Mouse (Mus musculus): ENCODE data around the gene Gm572. TPM values are rescaled to one million over a fixed set of nuclear protein-coding genes. Genes with fewer than 3 reads are reported as not detected.

Gene Gm572
- polyA plus RNA-seq, 1 experiment from 2014 or later = not detected

DNA sequence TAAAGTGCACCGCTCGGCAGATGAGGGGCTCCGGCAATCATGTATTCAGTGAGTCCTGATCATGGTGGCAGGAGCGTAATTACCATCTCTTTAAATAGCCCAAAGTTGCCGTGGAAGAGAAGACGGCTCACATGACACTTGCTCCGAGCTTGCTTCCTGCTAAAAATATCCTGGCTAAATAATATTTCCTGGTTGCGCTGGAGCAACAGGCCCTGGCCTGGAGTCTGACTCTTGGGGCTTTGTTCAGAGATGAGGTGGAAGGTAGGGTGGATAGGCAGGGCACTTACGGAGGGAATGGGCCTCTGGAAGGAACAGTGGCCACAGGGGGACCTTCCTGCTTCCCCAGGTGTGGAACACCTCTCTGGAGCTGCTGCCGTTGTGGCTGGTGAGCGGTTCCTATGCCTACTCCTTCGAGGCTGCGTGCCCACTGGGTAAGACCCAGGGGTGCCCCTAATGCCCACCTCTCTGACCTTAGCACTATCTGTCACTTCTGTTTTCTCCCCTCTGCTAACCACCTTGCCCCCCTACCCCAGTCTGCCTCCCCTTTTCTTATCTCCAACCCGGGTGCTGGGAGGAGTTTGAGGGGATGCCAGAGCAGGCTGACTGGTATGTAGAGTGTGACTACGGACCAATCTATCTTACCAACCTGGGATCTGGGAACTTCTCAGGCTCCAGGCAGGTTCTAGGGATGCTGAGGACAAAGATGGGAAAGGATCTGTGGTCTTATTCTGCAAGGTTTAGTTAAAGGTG lies 24.1 kb downstream of the Gm572 start:
- H3K4me1 ChIP-seq (ENCODE audit: control insufficient read depth, insufficient read depth, low read length) = no peaks in the 10 kb centered on the region
- H3K36me3 ChIP-seq (ENCODE audit: control insufficient read depth, insufficient read depth, low read length) = no peaks in the 10 kb centered on the region
- WGBS = 85% methylated on average over 15 of the region's 15 CpGs
- no peak overlapping the region for H3K27ac ChIP-seq (ENCODE audit: low read depth, low read length)
- DNase-seq (ENCODE audit: low spot score) (no peak), ATAC-seq (no peak)
- H3K4me3 ChIP-seq (ENCODE audit: low read depth, low read length) = no peak overlapping the region
- H3K9me3 ChIP-seq (replicated peaks; ENCODE audit: control insufficient read depth, low read length) = no peaks in the 10 kb centered on the region
- no peak overlapping the region for H3K9ac ChIP-seq (ENCODE audit: low read length)
- H3K4me2 ChIP-seq (ENCODE audit: low read length) = no peak overlapping the region
- no peaks in the 10 kb centered on the region for H3K27me3 ChIP-seq (replicated peaks; ENCODE audit: control insufficient read depth, insufficient read depth, low read length)

DNA sequence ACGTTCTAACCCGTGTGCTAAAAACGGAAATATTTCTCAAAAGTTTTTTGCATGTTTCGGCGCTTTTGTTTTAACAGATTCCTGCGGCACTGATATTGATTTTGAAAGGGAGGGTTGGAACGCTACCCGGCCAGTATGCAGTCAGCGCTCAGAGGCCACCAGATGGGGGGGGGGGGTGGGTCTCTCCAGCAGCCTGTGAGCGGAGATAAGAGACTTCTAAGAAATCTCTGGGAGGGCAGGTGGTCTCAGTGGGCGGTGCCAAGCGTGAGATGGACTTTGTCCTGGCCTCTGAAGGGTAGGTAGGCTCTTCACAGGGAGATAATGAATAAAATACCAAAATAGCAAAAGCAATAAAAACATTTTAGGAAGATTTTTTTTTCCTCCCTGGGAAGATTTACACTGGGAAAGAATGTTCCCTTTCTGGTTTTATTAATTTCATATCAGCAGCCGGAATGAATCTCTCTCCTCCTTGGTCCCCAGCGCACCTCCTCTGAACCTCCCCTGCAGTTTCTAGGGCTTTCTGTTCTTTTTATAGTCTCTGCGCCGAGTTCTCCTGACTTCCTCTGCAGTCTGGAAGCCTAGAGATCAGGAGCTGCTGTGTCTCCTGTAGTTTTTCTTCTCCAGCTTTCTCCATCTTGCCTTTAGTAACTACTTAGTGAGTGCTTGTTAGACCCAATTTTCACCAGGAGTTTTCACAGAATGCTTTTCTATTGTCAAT lies 28.3 kb downstream of the Gm572 start:
- Histone ChIP-seq H3K4me2 (ENCODE audit: low read length) (no peak overlapping the region), H3K4me1 (ENCODE audit: control insufficient read depth, insufficient read depth, low read length) (no peaks in the 10 kb centered on the region), H3K4me3 (ENCODE audit: low read depth, low read length) (no peak overlapping the region), H3K36me3 (ENCODE audit: control insufficient read depth, insufficient read depth, low read length) (no peaks in the 10 kb centered on the region), H3K9me3 (replicated peaks; ENCODE audit: control insufficient read depth, low read length) (no peaks in the 10 kb centered on the region), H3K27ac (ENCODE audit: low read depth, low read length) (no peak overlapping the region), H3K9ac (ENCODE audit: low read length) (no peak overlapping the region), H3K27me3 (replicated peaks; ENCODE audit: control insufficient read depth, insufficient read depth, low read length) (no peaks in the 10 kb centered on the region)
- no peak for DNase-seq (ENCODE audit: low spot score)
- 70% methylated on average over 16 of the region's 16 CpGs for WGBS
- ATAC-seq = no peak

DNA sequence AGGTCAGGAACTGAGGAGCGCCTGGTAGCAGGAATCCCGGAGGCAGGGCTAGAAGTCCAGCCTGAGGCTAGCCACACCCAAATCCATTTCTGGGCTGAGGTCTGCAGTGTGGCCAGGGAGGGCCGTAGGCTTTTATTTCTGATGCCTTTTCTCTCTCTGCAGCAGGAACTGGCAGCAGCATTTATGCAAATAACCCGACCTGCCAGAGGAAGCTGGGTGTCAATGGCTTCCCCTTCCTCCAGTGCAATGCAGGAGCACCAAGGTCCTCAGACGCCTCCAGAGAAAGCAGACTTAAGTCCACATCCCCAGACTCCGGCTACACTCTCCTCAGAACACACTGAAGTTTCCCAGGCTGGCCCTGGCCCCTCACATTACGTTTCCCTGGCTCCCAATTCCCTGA lies 31.9 kb downstream of the Gm572 start:
- no peaks in the 10 kb centered on the region for H3K9me3 ChIP-seq (replicated peaks; ENCODE audit: control insufficient read depth, low read length)
- no peaks in the 10 kb centered on the region for H3K36me3 ChIP-seq (ENCODE audit: control insufficient read depth, insufficient read depth, low read length)
- H3K27me3 ChIP-seq (replicated peaks; ENCODE audit: control insufficient read depth, insufficient read depth, low read length) = no peaks in the 10 kb centered on the region
- no peak overlapping the region for H3K4me2 ChIP-seq (ENCODE audit: low read length)
- no peaks in the 10 kb centered on the region for H3K4me1 ChIP-seq (ENCODE audit: control insufficient read depth, insufficient read depth, low read length)
- ATAC-seq (no peak), DNase-seq (ENCODE audit: low spot score) (no peak)
- H3K27ac ChIP-seq (ENCODE audit: low read depth, low read length) = no peak overlapping the region
- WGBS = 56% methylated on average over 7 of the region's 7 CpGs
- H3K9ac ChIP-seq (ENCODE audit: low read length) = no peak overlapping the region
- no peak overlapping the region for H3K4me3 ChIP-seq (ENCODE audit: low read depth, low read length)

DNA sequence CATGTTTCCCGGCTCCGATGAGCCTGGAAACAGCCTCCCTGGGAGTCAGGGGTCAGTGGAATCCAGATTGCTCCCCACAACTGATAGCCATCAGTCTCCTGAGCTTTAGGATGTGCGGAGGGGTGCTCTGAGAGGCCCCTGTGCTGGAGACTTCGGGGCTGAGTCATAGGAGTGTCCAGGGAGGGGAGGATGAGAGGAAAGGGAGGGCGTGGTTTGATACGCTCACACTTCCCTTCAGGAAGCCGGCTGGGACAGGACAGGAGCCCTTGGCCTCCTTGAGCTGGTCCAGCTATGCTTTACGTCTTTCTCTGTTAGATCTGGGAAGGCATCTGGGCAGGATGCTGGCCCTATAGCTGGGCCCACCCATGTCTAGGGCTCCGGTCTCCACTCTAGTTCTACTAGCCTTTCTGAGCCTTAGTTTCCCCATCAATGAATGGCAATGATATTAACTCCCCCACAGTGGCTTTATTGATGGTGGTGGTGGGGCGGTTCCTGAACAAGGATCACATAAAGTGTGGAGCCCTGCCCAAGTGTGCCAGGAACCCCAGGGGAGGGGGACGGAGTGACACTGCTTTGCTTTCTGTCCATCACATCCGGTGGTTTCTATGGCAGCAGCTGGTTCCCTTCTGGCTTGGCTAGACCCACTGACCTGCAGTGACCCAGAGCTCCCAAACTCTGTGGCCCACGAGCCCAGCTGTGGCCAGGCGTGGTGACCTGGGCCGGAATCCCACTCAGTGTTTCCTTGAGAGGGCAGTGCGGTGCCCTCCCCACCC lies 33.3 kb downstream of the Gm572 start:
- no peak overlapping the region for H3K27ac ChIP-seq (ENCODE audit: low read depth, low read length)
- H3K4me2 ChIP-seq (ENCODE audit: low read length) = no peak overlapping the region
- H3K36me3 ChIP-seq (ENCODE audit: control insufficient read depth, insufficient read depth, low read length) = no peaks in the 10 kb centered on the region
- H3K4me3 ChIP-seq (ENCODE audit: low read depth, low read length) = no peak overlapping the region
- H3K4me1 ChIP-seq (ENCODE audit: control insufficient read depth, insufficient read depth, low read length) = no peaks in the 10 kb centered on the region
- ATAC-seq (no peak), DNase-seq (ENCODE audit: low spot score) (no peak)
- H3K9ac ChIP-seq (ENCODE audit: low read length) = no peak overlapping the region
- no peaks in the 10 kb centered on the region for H3K9me3 ChIP-seq (replicated peaks; ENCODE audit: control insufficient read depth, low read length)
- WGBS = 70% methylated on average over 16 of the region's 16 CpGs
- no peaks in the 10 kb centered on the region for H3K27me3 ChIP-seq (replicated peaks; ENCODE audit: control insufficient read depth, insufficient read depth, low read length)

DNA sequence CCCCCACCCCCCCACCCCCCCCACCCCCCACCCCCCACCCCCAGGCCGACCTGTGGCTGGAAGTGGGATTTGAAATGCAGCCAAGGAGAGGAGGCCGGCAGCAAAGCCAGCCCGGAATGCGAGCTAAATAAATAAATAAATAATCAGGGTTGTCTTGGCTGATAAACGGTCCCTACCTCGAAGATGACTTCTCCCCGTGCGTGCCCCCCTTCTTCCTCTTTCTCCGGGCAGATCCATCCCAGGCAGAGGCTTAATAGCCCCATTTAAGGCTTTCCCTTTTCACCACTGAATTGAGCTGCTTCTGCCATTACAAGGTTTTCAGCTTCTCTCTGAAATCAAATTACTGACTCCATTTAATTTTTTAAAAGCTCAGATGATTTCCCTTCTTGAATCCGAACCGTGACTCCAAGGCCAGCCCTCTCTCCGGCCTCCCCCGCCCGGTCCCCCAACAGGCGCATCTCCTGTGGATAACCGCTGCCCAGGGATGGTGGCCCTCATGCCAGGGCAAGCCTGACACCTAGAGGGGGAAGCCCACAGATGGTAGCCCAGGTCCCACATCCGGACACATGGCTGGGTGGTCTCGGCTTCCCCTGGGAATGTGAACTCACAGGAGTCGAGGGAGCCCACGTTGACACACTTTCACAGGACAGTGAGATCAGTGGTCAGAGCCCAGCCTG lies 34.0 kb downstream of the Gm572 start:
- H3K36me3 ChIP-seq (ENCODE audit: control insufficient read depth, insufficient read depth, low read length) = no peaks in the 10 kb centered on the region
- WGBS = 60% methylated on average over 20 of the region's 20 CpGs
- no peak overlapping the region for H3K27ac ChIP-seq (ENCODE audit: low read depth, low read length)
- H3K4me2 ChIP-seq (ENCODE audit: low read length) = no peak overlapping the region
- H3K4me3 ChIP-seq (ENCODE audit: low read depth, low read length) = no peak overlapping the region
- H3K27me3 ChIP-seq (replicated peaks; ENCODE audit: control insufficient read depth, insufficient read depth, low read length) = no peaks in the 10 kb centered on the region
- no peak overlapping the region for H3K9ac ChIP-seq (ENCODE audit: low read length)
- no peaks in the 10 kb centered on the region for H3K9me3 ChIP-seq (replicated peaks; ENCODE audit: control insufficient read depth, low read length)
- DNase-seq (ENCODE audit: low spot score) (peak; percentile 29), ATAC-seq (no peak)
- no peaks in the 10 kb centered on the region for H3K4me1 ChIP-seq (ENCODE audit: control insufficient read depth, insufficient read depth, low read length)

DNA sequence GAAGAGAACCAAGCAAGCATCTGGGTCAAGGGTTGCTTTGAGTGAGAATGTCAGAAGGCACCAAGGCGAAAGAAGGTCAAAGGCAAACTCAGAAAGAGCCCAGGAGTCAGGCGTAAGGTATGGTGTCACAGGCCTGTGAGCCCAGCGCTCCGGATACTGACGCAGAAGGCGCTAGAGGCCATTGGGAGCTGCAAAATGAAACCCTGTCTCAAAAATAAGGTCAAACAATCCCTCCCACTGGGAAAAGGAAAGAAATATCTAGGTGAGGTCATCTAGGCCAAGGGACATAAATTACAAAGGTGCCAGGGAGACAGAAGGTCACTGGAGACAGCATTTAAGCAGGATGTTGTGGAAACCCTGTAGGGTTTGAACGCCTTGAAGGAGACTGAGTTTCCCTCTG lies 35.0 kb downstream of the Gm572 start:
- ATAC-seq (no peak), DNase-seq (ENCODE audit: low spot score) (no peak)
- H3K4me1 ChIP-seq (ENCODE audit: control insufficient read depth, insufficient read depth, low read length) = no peaks in the 10 kb centered on the region
- no peaks in the 10 kb centered on the region for H3K36me3 ChIP-seq (ENCODE audit: control insufficient read depth, insufficient read depth, low read length)
- no peak overlapping the region for H3K4me3 ChIP-seq (ENCODE audit: low read depth, low read length)
- no peak overlapping the region for H3K4me2 ChIP-seq (ENCODE audit: low read length)
- no peak overlapping the region for H3K27ac ChIP-seq (ENCODE audit: low read depth, low read length)
- H3K9ac ChIP-seq (ENCODE audit: low read length) = no peak overlapping the region
- no peaks in the 10 kb centered on the region for H3K9me3 ChIP-seq (replicated peaks; ENCODE audit: control insufficient read depth, low read length)
- H3K27me3 ChIP-seq (replicated peaks; ENCODE audit: control insufficient read depth, insufficient read depth, low read length) = no peaks in the 10 kb centered on the region
- 92% methylated on average over 7 of the region's 7 CpGs for WGBS

DNA sequence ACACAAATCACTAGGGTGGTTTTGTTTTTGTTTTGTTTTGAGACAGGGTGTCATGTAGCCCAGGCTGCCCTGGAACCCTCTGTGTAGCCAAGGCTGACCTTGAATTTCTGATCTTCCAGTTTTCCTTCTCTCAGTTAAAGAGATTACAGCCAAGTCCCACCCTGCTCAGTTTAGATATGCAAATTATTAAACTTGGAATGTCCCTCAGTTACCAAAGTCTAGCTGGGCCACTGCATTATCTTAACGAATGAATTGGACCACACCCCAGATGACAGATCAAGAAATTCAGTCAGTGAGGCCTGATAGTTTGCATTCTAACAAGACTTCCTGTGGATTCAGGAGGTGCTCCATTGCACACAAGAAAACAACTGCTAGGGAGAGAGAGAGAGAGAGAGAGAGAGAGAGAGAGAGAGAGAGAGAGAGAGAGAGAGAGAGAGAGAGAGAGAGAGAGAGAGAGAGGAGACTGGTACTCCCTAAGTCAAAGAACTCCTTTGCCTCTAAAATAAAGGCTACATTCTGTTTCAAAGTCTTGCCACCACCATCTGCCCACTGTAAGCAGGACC lies 37.5 kb downstream of the Gm572 start:
- DNase-seq (ENCODE audit: low spot score) (no peak), ATAC-seq (no peak)
- H3K4me2 ChIP-seq (ENCODE audit: low read length) = no peak overlapping the region
- H3K4me3 ChIP-seq (ENCODE audit: low read depth, low read length) = no peak overlapping the region
- 61% methylated on average over 1 of the region's 1 CpGs for WGBS
- H3K9ac ChIP-seq (ENCODE audit: low read length) = no peak overlapping the region
- no peaks in the 10 kb centered on the region for H3K4me1 ChIP-seq (ENCODE audit: control insufficient read depth, insufficient read depth, low read length)
- no peaks in the 10 kb centered on the region for H3K27me3 ChIP-seq (replicated peaks; ENCODE audit: control insufficient read depth, insufficient read depth, low read length)
- H3K9me3 ChIP-seq (replicated peaks; ENCODE audit: control insufficient read depth, low read length) = no peaks in the 10 kb centered on the region
- H3K36me3 ChIP-seq (ENCODE audit: control insufficient read depth, insufficient read depth, low read length) = no peaks in the 10 kb centered on the region
- H3K27ac ChIP-seq (ENCODE audit: low read depth, low read length) = no peak overlapping the region

DNA sequence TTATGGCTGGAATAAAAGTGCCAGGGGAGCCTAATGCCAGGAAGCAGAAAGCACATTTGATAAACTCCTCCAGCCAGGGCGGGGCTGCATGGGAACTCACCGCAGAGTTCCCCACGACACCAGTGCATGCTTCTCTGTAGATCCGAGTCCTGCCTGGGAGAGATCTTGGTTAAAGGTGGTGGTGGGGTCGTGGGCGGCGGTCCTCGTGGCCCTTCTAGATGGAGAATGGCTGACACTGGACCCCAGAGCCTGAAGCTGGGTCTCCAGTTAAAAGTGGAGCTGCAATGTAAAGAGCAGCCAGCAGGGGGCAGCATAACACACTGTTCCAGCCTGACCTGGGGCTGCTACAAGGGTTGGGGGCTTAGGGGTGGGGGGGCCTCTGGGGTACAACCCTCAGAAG lies 38.3 kb downstream of the Gm572 start:
- 19% methylated on average over 8 of the region's 8 CpGs for WGBS
- no peak for ATAC-seq
- H3K9ac ChIP-seq (ENCODE audit: low read length) = no peak overlapping the region

More for the DNA sequence above, 38.3 kb downstream of the Gm572 start:
- DNase-seq (ENCODE audit: low spot score) = peak; percentile 62
- Histone ChIP-seq H3K27me3 (replicated peaks; ENCODE audit: control insufficient read depth, insufficient read depth, low read length) (no peaks in the 10 kb centered on the region), H3K4me2 (ENCODE audit: low read length) (no peak overlapping the region), H3K4me1 (ENCODE audit: control insufficient read depth, insufficient read depth, low read length) (peaks cover 4% of the 10 kb centered on the region; the same call in 1 of the 2 replicates), H3K27ac (ENCODE audit: low read depth, low read length) (no peak overlapping the region), H3K36me3 (ENCODE audit: control insufficient read depth, insufficient read depth, low read length) (no peaks in the 10 kb centered on the region), H3K4me3 (ENCODE audit: low read depth, low read length) (no peak overlapping the region), H3K9me3 (replicated peaks; ENCODE audit: control insufficient read depth, low read length) (no peaks in the 10 kb centered on the region)

Measured in forebrain, embryonic 14.5 days (tissue).